Mouse (Mus musculus) midbrain, embryonic 16.5 days (tissue): Measurements from ENCODE around the gene Dirc2. TPM values are rescaled to one million over a fixed set of nuclear protein-coding genes. Genes with fewer than 3 reads are reported as not detected.

ENCODE experiments used
- ATAC-seq: fragments of 200-750 bp; cut with Nextera tagmentation; 2 replicates; pipeline ENCODE4 v1.8.0; 2017; ENCODE audit warnings: moderate TSS enrichment
- H3K27ac ChIP-seq: fragments of 300-500 bp; sonication (generic); 2 replicates; pipeline ENCODE4 v1.5.1; 2014; ENCODE audit warnings: mild to moderate bottlenecking, low read length, mixed read lengths
- H3K27me3 ChIP-seq: fragments of 300-500 bp; sonication (generic); 2 replicates; pipeline ENCODE4 v1.6.1; 2014; ENCODE audit warnings: low read depth, low read length, mixed read lengths; ENCODE audit not compliant: control insufficient read depth, insufficient read depth
- H3K36me3 ChIP-seq: fragments of 300-500 bp; sonication (generic); 2 replicates; pipeline ENCODE4 v1.6.1; 2014; ENCODE audit warnings: mild to moderate bottlenecking, low read length, moderate library complexity, mixed read lengths; ENCODE audit not compliant: control insufficient read depth, insufficient read depth
- H3K4me1 ChIP-seq: fragments of 300-500 bp; sonication (generic); 2 replicates; pipeline ENCODE4 v1.6.1; 2014; ENCODE audit warnings: mild to moderate bottlenecking, low read length, mixed read lengths; ENCODE audit not compliant: control insufficient read depth, insufficient read depth
- H3K4me2 ChIP-seq: fragments of 300-500 bp; sonication (generic); 2 replicates; pipeline ENCODE4 v1.6.1; 2014; ENCODE audit warnings: mild to moderate bottlenecking, low read length, mixed read lengths
- H3K4me3 ChIP-seq: fragments of 300-500 bp; sonication (generic); 2 replicates; pipeline ENCODE4 v1.5.1; 2014; ENCODE audit warnings: low read depth, mild to moderate bottlenecking, low read length, moderate library complexity, mixed read lengths
- H3K9ac ChIP-seq: fragments of 300-500 bp; sonication (generic); 2 replicates; pipeline ENCODE4 v1.6.1; 2014; ENCODE audit warnings: low read depth, low read length, mixed read lengths
- H3K9me3 ChIP-seq: fragments of 300-500 bp; sonication (generic); replicated peaks from 2 replicates; pipeline ENCODE4 v1.6.1; 2014; ENCODE audit warnings: mild to moderate bottlenecking, low read length, mixed read lengths; ENCODE audit not compliant: control insufficient read depth, poor library complexity, severe bottlenecking
- WGBS: fragments of 180-500 bp; shearing (Covaris S2); extraction: QIAGEN DNeasy Blood & Tissue Kit; methylation state at CpG from one replicate; pipeline ENCODE4 v1.1.7; 2014; 5-methylcytosine and 5-hydroxymethylcytosine counted together
- polyA plus RNA-seq: library from polyadenylated mRNA; unstranded; fragments of >200 nt; fragmentation: Nextera tagmentation; extraction: Ambion mirVana; gene quantifications from 2 replicates; pipeline ENCODE4 v1.2.1, GENCODE M21; 2015

Gene Dirc2
- polyA plus RNA-seq, 1 experiment from 2014 or later: 32.0 TPM

- Histone ChIP-seq H3K27me3 (no peaks in the 10 kb centered on the region), H3K4me1 (no peaks in the 10 kb centered on the region), H3K4me3 (no peak overlapping the region), H3K9ac (no peak overlapping the region), H3K9me3 (no peaks in the 10 kb centered on the region), H3K27ac (no peak overlapping the region), H3K36me3 (peaks cover 5% of the 10 kb centered on the region; the same call in 1 of the 2 replicates), H3K4me2 (no peak overlapping the region)
- WGBS: 62% methylated on average over 13 of the region's 13 CpGs
- peak; percentile 59 for ATAC-seq
Observed at GRCm38 (mm10) chr16:35694250-35694846, 74.8 kb downstream of the Dirc2 start.

GRCm38 (mm10) chr16:35691606-35692005, 77.5 kb downstream of the Dirc2 start:
- no peak overlapping the region for H3K4me3 ChIP-seq
- no peak overlapping the region for H3K27ac ChIP-seq
- no peaks in the 10 kb centered on the region for H3K27me3 ChIP-seq
- H3K4me2 ChIP-seq: no peak overlapping the region
- H3K4me1 ChIP-seq: peaks cover 2% of the 10 kb centered on the region; the same call in 1 of the 2 replicates
- H3K9ac ChIP-seq: no peak overlapping the region
- H3K36me3 ChIP-seq: peaks cover 4% of the 10 kb centered on the region; the same call in 1 of the 2 replicates
- 93% methylated on average over 7 of the region's 7 CpGs for WGBS
- no peaks in the 10 kb centered on the region for H3K9me3 ChIP-seq
- ATAC-seq: no peak

GRCm38 (mm10) chr16:35686491-35686890, 82.7 kb downstream of the Dirc2 start:
- Histone ChIP-seq H3K9ac (no peak overlapping the region), H3K36me3 (no peaks in the 10 kb centered on the region), H3K27ac (no peak overlapping the region), H3K27me3 (no peaks in the 10 kb centered on the region), H3K9me3 (no peaks in the 10 kb centered on the region), H3K4me3 (no peak overlapping the region), H3K4me2 (no peak overlapping the region), H3K4me1 (peaks cover 7% of the 10 kb centered on the region; the same call in 1 of the 2 replicates)
- WGBS: 44% methylated on average over 7 of the region's 7 CpGs
- no peak for ATAC-seq

- peaks cover 11% of the 10 kb centered on the region for H3K4me1 ChIP-seq
- no peak overlapping the region for H3K4me3 ChIP-seq
- no peaks in the 10 kb centered on the region for H3K27me3 ChIP-seq
- no peaks in the 10 kb centered on the region for H3K36me3 ChIP-seq
- WGBS: 84% methylated on average over 13 of the region's 13 CpGs
- no peak overlapping the region for H3K27ac ChIP-seq
- no peak for ATAC-seq
- no peak overlapping the region for H3K9ac ChIP-seq
- no peak overlapping the region for H3K4me2 ChIP-seq
- no peaks in the 10 kb centered on the region for H3K9me3 ChIP-seq
Observed at GRCm38 (mm10) chr16:35685027-35685426, 84.1 kb downstream of the Dirc2 start.

- Histone ChIP-seq H3K4me2 (peak overlapping the region; percentile 3; the same call in 1 of the 2 replicates), H3K9me3 (no peaks in the 10 kb centered on the region), H3K9ac (no peak overlapping the region), H3K4me1 (peaks cover 9% of the 10 kb centered on the region), H3K4me3 (no peak overlapping the region), H3K36me3 (no peaks in the 10 kb centered on the region), H3K27me3 (no peaks in the 10 kb centered on the region), H3K27ac (no peak overlapping the region; the same call in 1 of the 2 replicates)
- WGBS: 56% methylated on average over 17 of the region's 17 CpGs
- peak; percentile 68 for ATAC-seq
Observed at GRCm38 (mm10) chr16:35681327-35682108, 87.6 kb downstream of the Dirc2 start.

GRCm38 (mm10) chr16:35678476-35678875, 90.7 kb downstream of the Dirc2 start:
- H3K9ac ChIP-seq: no peak overlapping the region
- H3K4me1 ChIP-seq: peaks cover 7% of the 10 kb centered on the region
- no peaks in the 10 kb centered on the region for H3K9me3 ChIP-seq
- H3K4me2 ChIP-seq: no peak overlapping the region
- H3K27ac ChIP-seq: no peak overlapping the region
- no peaks in the 10 kb centered on the region for H3K36me3 ChIP-seq
- H3K27me3 ChIP-seq: no peaks in the 10 kb centered on the region
- H3K4me3 ChIP-seq: no peak overlapping the region
- ATAC-seq: no peak
- WGBS: 27% methylated on average over 3 of the region's 3 CpGs

- Histone ChIP-seq H3K27me3 (no peaks in the 10 kb centered on the region), H3K4me2 (no peak overlapping the region), H3K9ac (no peak overlapping the region), H3K9me3 (no peaks in the 10 kb centered on the region), H3K4me1 (peaks cover 7% of the 10 kb centered on the region), H3K4me3 (no peak overlapping the region), H3K36me3 (no peaks in the 10 kb centered on the region), H3K27ac (no peak overlapping the region)
- 61% methylated on average over 8 of the region's 8 CpGs for WGBS
- no peak for ATAC-seq
Observed at GRCm38 (mm10) chr16:35677511-35678113, 91.5 kb downstream of the Dirc2 start.

- Histone ChIP-seq H3K27ac (no peak overlapping the region), H3K9me3 (no peaks in the 10 kb centered on the region), H3K4me1 (no peaks in the 10 kb centered on the region), H3K27me3 (0 out of 2 replicates have a peak, but pooled peaks cover 3% of the 10 kb centered on the region), H3K9ac (no peak overlapping the region), H3K36me3 (peaks cover 2% of the 10 kb centered on the region; the same call in 1 of the 2 replicates), H3K4me2 (no peak overlapping the region), H3K4me3 (no peak overlapping the region)
- WGBS: 94% methylated on average over 4 of the region's 4 CpGs
- no peak for ATAC-seq
Observed at GRCm38 (mm10) chr16:35664847-35665246, 104.3 kb downstream of the Dirc2 start.
